Mouse (Mus musculus) cortical plate, adult 2 months (tissue): Measurements from ENCODE around the gene Tubg2. TPM values are rescaled to one million over a fixed set of nuclear protein-coding genes. Genes with fewer than 3 reads are reported as not detected.

ENCODE experiments used
- H3K27ac ChIP-seq: fragments of 200-500 bp; 2 replicates; pipeline ENCODE4 v1.5.1; 2012; ENCODE audit warnings: low read length, control low read depth, inconsistent platforms; ENCODE audit not compliant: insufficient read depth
- H3K4me1 ChIP-seq: fragments of 200-500 bp; 2 replicates; pipeline ENCODE4 v1.6.1; 2011; ENCODE audit warnings: low read length; ENCODE audit not compliant: control insufficient read depth, insufficient read depth
- H3K4me3 ChIP-seq: fragments of 200-500 bp; 2 replicates; pipeline ENCODE4 v1.5.1; 2011; ENCODE audit warnings: mild to moderate bottlenecking, low read length, control low read depth; ENCODE audit not compliant: insufficient read depth
- CTCF ChIP-seq: fragments of 200-500 bp; IDR thresholded peaks from 2 replicates; pipeline ENCODE4 v1.5.1; 2011; ENCODE audit warnings: mild to moderate bottlenecking, control low read depth, low read length; ENCODE audit not compliant: insufficient read depth; ENCODE audit errors: extremely low read depth
- POLR2A ChIP-seq: fragments of 200-500 bp; IDR thresholded peaks from 2 replicates; pipeline ENCODE4 v1.6.1; 2011; ENCODE audit warnings: mild to moderate bottlenecking, low read length, control low read depth; ENCODE audit not compliant: insufficient read depth; ENCODE audit errors: extremely low read depth
- polyA plus RNA-seq: library from polyadenylated mRNA; depleted of rRNA; stranded (reverse); fragments of >200 nt; gene quantifications from 2 replicates; pipeline ENCODE4 v1.2.3, GENCODE M21; 2012; rRNA removed

The Tubg2 gene
- 57.9 and 61.0 TPM in 2 replicates for polyA plus RNA-seq

GRCm38 (mm10) chr11:101155728-101156371, at the start of gene Tubg2:
Gene Tubg2 (plus strand): TSS chr11:101155907.
- TF ChIP-seq POLR2A (peak; percentile 69), CTCF (no peak)
- no peaks in the 10 kb centered on the region for H3K4me1 ChIP-seq
- H3K4me3 ChIP-seq, result peak within 1 kb of the TSS; percentile 53

GRCm38 (mm10) chr11:101109351-101109750, 46.4 kb upstream of the Tubg2 start:
- Histone ChIP-seq H3K4me1 (peaks cover 5% of the 10 kb centered on the region; the same call in 1 of the 2 replicates), H3K27ac (no peak overlapping the region), H3K4me3 (no peak overlapping the region)
- TF ChIP-seq POLR2A, result no peak
- no peak for TF ChIP-seq CTCF

More at GRCm38 (mm10) chr11:101155728-101156371, at the start of gene Tubg2:
- peak within 1 kb of the TSS; percentile 49; the same call in 1 of the 2 replicates for H3K27ac ChIP-seq

GRCm38 (mm10) chr11:101110708-101111107, 45.0 kb upstream of the Tubg2 start:
- H3K27ac ChIP-seq, result no peak overlapping the region
- no peak overlapping the region for H3K4me3 ChIP-seq
- peaks cover 5% of the 10 kb centered on the region; the same call in 1 of the 2 replicates for H3K4me1 ChIP-seq
- TF ChIP-seq POLR2A (no peak), CTCF (no peak)

GRCm38 (mm10) chr11:101111178-101111577, 44.5 kb upstream of the Tubg2 start:
- TF ChIP-seq CTCF (no peak), POLR2A (no peak)
- Histone ChIP-seq H3K4me3 (no peak overlapping the region), H3K4me1 (peaks cover 5% of the 10 kb centered on the region; the same call in 1 of the 2 replicates), H3K27ac (no peak overlapping the region)

- no peak for TF ChIP-seq POLR2A
- TF ChIP-seq CTCF, result no peak
- H3K4me3 ChIP-seq, result no peak overlapping the region
- H3K4me1 ChIP-seq, result peaks cover 5% of the 10 kb centered on the region; the same call in 1 of the 2 replicates
Measured at GRCm38 (mm10) chr11:101112186-101112585, 43.5 kb upstream of the Tubg2 start.

GRCm38 (mm10) chr11:101115564-101115963, 40.1 kb upstream of the Tubg2 start:
- TF ChIP-seq POLR2A, result no peak
- TF ChIP-seq CTCF, result no peak
- Histone ChIP-seq H3K4me1 (peaks cover 6% of the 10 kb centered on the region; the same call in 1 of the 2 replicates), H3K4me3 (no peak overlapping the region), H3K27ac (peak overlapping the region; percentile 78)

More at GRCm38 (mm10) chr11:101112186-101112585, 43.5 kb upstream of the Tubg2 start:
- no peak overlapping the region for H3K27ac ChIP-seq

- TF ChIP-seq CTCF (no peak), POLR2A (no peak)
- Histone ChIP-seq H3K4me1 (peaks cover 5% of the 10 kb centered on the region; the same call in 1 of the 2 replicates), H3K27ac (no peak overlapping the region), H3K4me3 (peak overlapping the region; percentile 7; the same call in 1 of the 2 replicates)
Measured at GRCm38 (mm10) chr11:101118105-101118504, 37.6 kb upstream of the Tubg2 start.

- Histone ChIP-seq H3K4me1 (peaks cover 4% of the 10 kb centered on the region; the same call in 1 of the 2 replicates), H3K27ac (peak overlapping the region; percentile 69), H3K4me3 (peak overlapping the region; percentile 52)
- TF ChIP-seq POLR2A, result no peak
- no peak for TF ChIP-seq CTCF
Measured at GRCm38 (mm10) chr11:101119131-101119760, 36.5 kb upstream of the Tubg2 start.

GRCm38 (mm10) chr11:101119761-101120544, 35.8 kb upstream of the Tubg2 start, which contains the start of the genes Retreg3 and Tubg1:
Gene Retreg3 (minus strand): TSS chr11:101119893.
Gene Tubg1 (plus strand): TSS chr11:101119938.
- TF ChIP-seq POLR2A, result peak; percentile 90
- TF ChIP-seq CTCF, result no peak
- peak within 1 kb of the TSS; percentile 52 for H3K4me3 ChIP-seq
- H3K4me1 ChIP-seq, result peaks cover 4% of the 10 kb centered on the region; the same call in 1 of the 2 replicates
- peak within 1 kb of the TSS; percentile 69 for H3K27ac ChIP-seq
